Mouse (Mus musculus): ENCODE results near the gene Slc9a9. TPM values are rescaled to one million over a fixed set of nuclear protein-coding genes. Genes with fewer than 3 reads are reported as not detected.

Gene Slc9a9
- polyA plus RNA-seq, 1 experiment from 2014 or later: 1.2 TPM

GRCm38 (mm10) chr9:95189218-95189605 lies 519.5 kb downstream of the Slc9a9 start:
- Histone ChIP-seq H3K4me1 (ENCODE audit: control insufficient read depth, insufficient read depth, low read length) (peaks cover 4% of the 10 kb centered on the region; the same call in 1 of the 2 replicates), H3K9me3 (ENCODE audit: control insufficient read depth, low read length) (no peaks in the 10 kb centered on the region), H3K27me3 (ENCODE audit: control insufficient read depth, insufficient read depth, low read length) (no peaks in the 10 kb centered on the region), H3K27ac (replicated peaks; ENCODE audit: low read depth, low read length) (no peak overlapping the region), H3K4me3 (ENCODE audit: low read depth, low read length) (no peak overlapping the region), H3K36me3 (ENCODE audit: control insufficient read depth, insufficient read depth, low read length) (no peaks in the 10 kb centered on the region), H3K9ac (ENCODE audit: low read length) (no peak overlapping the region), H3K4me2 (ENCODE audit: low read depth, severe bottlenecking) (no peak overlapping the region)
- ATAC-seq (ENCODE audit: insufficient number of reproducible peaks, low FRiP score, low TSS enrichment, low read depth) (no peak), DNase-seq (ENCODE audit: low spot score) (no peak)
- 85% methylated on average over 4 of the region's 4 CpGs for WGBS

- H3K9me3 ChIP-seq (ENCODE audit: control insufficient read depth, low read length): no peaks in the 10 kb centered on the region
- no peaks in the 10 kb centered on the region for H3K27me3 ChIP-seq (ENCODE audit: control insufficient read depth, insufficient read depth, low read length)
- H3K4me2 ChIP-seq (ENCODE audit: low read depth, severe bottlenecking): no peak overlapping the region
- H3K9ac ChIP-seq (ENCODE audit: low read length): no peak overlapping the region
- DNase-seq (ENCODE audit: low spot score) (no peak), ATAC-seq (ENCODE audit: insufficient number of reproducible peaks, low FRiP score, low TSS enrichment, low read depth) (no peak)
- no peaks in the 10 kb centered on the region for H3K4me1 ChIP-seq (ENCODE audit: control insufficient read depth, insufficient read depth, low read length)
- H3K27ac ChIP-seq (replicated peaks; ENCODE audit: low read depth, low read length): no peak overlapping the region
- WGBS: 64% methylated on average over 6 of the region's 6 CpGs
- H3K4me3 ChIP-seq (ENCODE audit: low read depth, low read length): no peak overlapping the region
- H3K36me3 ChIP-seq (ENCODE audit: control insufficient read depth, insufficient read depth, low read length): no peaks in the 10 kb centered on the region
These were observed 521.7 kb downstream of the Slc9a9 start for GRCm38 (mm10) chr9:95191442-95191841.

- Histone ChIP-seq H3K9me3 (ENCODE audit: control insufficient read depth, low read length) (no peaks in the 10 kb centered on the region), H3K27ac (replicated peaks; ENCODE audit: low read depth, low read length) (no peak overlapping the region), H3K27me3 (ENCODE audit: control insufficient read depth, insufficient read depth, low read length) (no peaks in the 10 kb centered on the region), H3K9ac (ENCODE audit: low read length) (no peak overlapping the region), H3K4me3 (ENCODE audit: low read depth, low read length) (no peak overlapping the region), H3K36me3 (ENCODE audit: control insufficient read depth, insufficient read depth, low read length) (no peaks in the 10 kb centered on the region), H3K4me1 (ENCODE audit: control insufficient read depth, insufficient read depth, low read length) (no peaks in the 10 kb centered on the region), H3K4me2 (ENCODE audit: low read depth, severe bottlenecking) (no peak overlapping the region)
- no peak for DNase-seq (ENCODE audit: low spot score)
- ATAC-seq (ENCODE audit: insufficient number of reproducible peaks, low FRiP score, low TSS enrichment, low read depth): no peak
- 80% methylated on average over 8 of the region's 8 CpGs for WGBS
These were observed 523.3 kb downstream of the Slc9a9 start for GRCm38 (mm10) chr9:95192901-95193532.

DNA sequence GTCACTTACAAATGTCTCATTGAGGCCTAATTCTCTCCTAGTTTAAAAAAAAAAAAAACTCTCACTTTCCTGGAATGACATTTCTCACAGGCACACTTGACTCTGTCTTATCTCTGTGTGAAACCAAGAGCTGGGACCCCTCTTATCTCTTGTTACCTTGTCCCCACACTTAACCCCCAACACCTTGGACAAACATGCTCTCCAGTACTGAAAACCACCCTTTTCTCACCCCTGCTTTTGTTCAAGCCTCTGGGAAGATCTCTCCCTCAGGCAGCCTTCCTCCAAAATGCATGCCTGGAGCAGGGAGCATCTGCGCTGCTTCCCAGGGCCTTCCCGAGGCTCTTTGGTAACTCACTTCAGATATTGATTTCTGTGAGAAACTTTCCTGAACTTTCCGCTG lies 524.0 kb downstream of the Slc9a9 start:
- WGBS: 90% methylated on average over 3 of the region's 3 CpGs
- ATAC-seq (ENCODE audit: insufficient number of reproducible peaks, low FRiP score, low TSS enrichment, low read depth): no peak
- no peaks in the 10 kb centered on the region for H3K36me3 ChIP-seq (ENCODE audit: control insufficient read depth, insufficient read depth, low read length)
- H3K4me1 ChIP-seq (ENCODE audit: control insufficient read depth, insufficient read depth, low read length): no peaks in the 10 kb centered on the region
- no peak overlapping the region for H3K4me2 ChIP-seq (ENCODE audit: low read depth, severe bottlenecking)
- no peak overlapping the region for H3K9ac ChIP-seq (ENCODE audit: low read length)
- H3K27me3 ChIP-seq (ENCODE audit: control insufficient read depth, insufficient read depth, low read length): no peaks in the 10 kb centered on the region
- H3K4me3 ChIP-seq (ENCODE audit: low read depth, low read length): no peak overlapping the region
- H3K9me3 ChIP-seq (ENCODE audit: control insufficient read depth, low read length): no peaks in the 10 kb centered on the region
- no peak overlapping the region for H3K27ac ChIP-seq (replicated peaks; ENCODE audit: low read depth, low read length)
- no peak for DNase-seq (ENCODE audit: low spot score)

DNA sequence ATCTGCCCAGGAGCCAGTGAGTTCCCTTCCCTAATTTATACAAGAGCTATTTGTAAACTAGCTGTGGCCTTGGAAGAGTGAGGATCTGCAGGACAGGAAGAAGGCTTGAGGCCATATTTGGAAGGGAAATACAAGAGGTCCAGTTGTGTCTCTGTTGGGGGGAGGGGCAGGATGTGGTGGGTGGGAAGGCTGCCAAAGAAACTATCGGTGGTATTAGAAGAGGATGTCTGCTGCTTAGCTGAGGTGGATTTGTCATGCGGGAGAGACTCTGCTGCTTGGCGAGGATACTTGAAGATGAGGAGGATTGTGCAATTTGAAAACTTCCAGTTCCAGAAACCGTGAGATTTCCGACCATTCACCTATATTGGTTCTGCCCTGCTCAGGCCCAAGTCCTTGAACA lies 524.4 kb downstream of the Slc9a9 start:
- ATAC-seq (ENCODE audit: insufficient number of reproducible peaks, low FRiP score, low TSS enrichment, low read depth): no peak
- Histone ChIP-seq H3K4me3 (ENCODE audit: low read depth, low read length) (no peak overlapping the region), H3K9me3 (ENCODE audit: control insufficient read depth, low read length) (no peaks in the 10 kb centered on the region), H3K27me3 (ENCODE audit: control insufficient read depth, insufficient read depth, low read length) (no peaks in the 10 kb centered on the region), H3K36me3 (ENCODE audit: control insufficient read depth, insufficient read depth, low read length) (no peaks in the 10 kb centered on the region), H3K4me2 (ENCODE audit: low read depth, severe bottlenecking) (no peak overlapping the region), H3K4me1 (ENCODE audit: control insufficient read depth, insufficient read depth, low read length) (no peaks in the 10 kb centered on the region), H3K27ac (replicated peaks; ENCODE audit: low read depth, low read length) (no peak overlapping the region), H3K9ac (ENCODE audit: low read length) (no peak overlapping the region)
- 84% methylated on average over 5 of the region's 5 CpGs for WGBS
- DNase-seq (ENCODE audit: low spot score): no peak

- 91% methylated on average over 7 of the region's 7 CpGs for WGBS
- ATAC-seq (ENCODE audit: insufficient number of reproducible peaks, low FRiP score, low TSS enrichment, low read depth): no peak
- DNase-seq (ENCODE audit: low spot score): no peak
- H3K9ac ChIP-seq (ENCODE audit: low read length): no peak overlapping the region
- H3K27me3 ChIP-seq (ENCODE audit: control insufficient read depth, insufficient read depth, low read length): no peaks in the 10 kb centered on the region
- H3K27ac ChIP-seq (replicated peaks; ENCODE audit: low read depth, low read length): no peak overlapping the region
- H3K36me3 ChIP-seq (ENCODE audit: control insufficient read depth, insufficient read depth, low read length): no peaks in the 10 kb centered on the region
- H3K4me3 ChIP-seq (ENCODE audit: low read depth, low read length): no peak overlapping the region
- no peaks in the 10 kb centered on the region for H3K9me3 ChIP-seq (ENCODE audit: control insufficient read depth, low read length)
- no peaks in the 10 kb centered on the region for H3K4me1 ChIP-seq (ENCODE audit: control insufficient read depth, insufficient read depth, low read length)
- H3K4me2 ChIP-seq (ENCODE audit: low read depth, severe bottlenecking): no peak overlapping the region
These were observed 538.0 kb downstream of the Slc9a9 start for GRCm38 (mm10) chr9:95207661-95208060.

GRCm38 (mm10) chr9:95208681-95209080 lies 539.0 kb downstream of the Slc9a9 start:
- 92% methylated on average over 4 of the region's 4 CpGs for WGBS
- no peak overlapping the region for H3K4me3 ChIP-seq (ENCODE audit: low read depth, low read length)
- ATAC-seq (ENCODE audit: insufficient number of reproducible peaks, low FRiP score, low TSS enrichment, low read depth): no peak

GRCm38 (mm10) chr9:95220009-95220408 lies 550.3 kb downstream of the Slc9a9 start:
- H3K4me1 ChIP-seq (ENCODE audit: control insufficient read depth, insufficient read depth, low read length): no peaks in the 10 kb centered on the region
- 74% methylated on average over 3 of the region's 3 CpGs for WGBS

More at GRCm38 (mm10) chr9:95208681-95209080, 539.0 kb downstream of the Slc9a9 start:
- no peaks in the 10 kb centered on the region for H3K9me3 ChIP-seq (ENCODE audit: control insufficient read depth, low read length)
- H3K9ac ChIP-seq (ENCODE audit: low read length): no peak overlapping the region
- no peaks in the 10 kb centered on the region for H3K36me3 ChIP-seq (ENCODE audit: control insufficient read depth, insufficient read depth, low read length)
- no peak for DNase-seq (ENCODE audit: low spot score)
- no peak overlapping the region for H3K4me2 ChIP-seq (ENCODE audit: low read depth, severe bottlenecking)
- no peak overlapping the region for H3K27ac ChIP-seq (replicated peaks; ENCODE audit: low read depth, low read length)
- no peaks in the 10 kb centered on the region for H3K4me1 ChIP-seq (ENCODE audit: control insufficient read depth, insufficient read depth, low read length)
- no peaks in the 10 kb centered on the region for H3K27me3 ChIP-seq (ENCODE audit: control insufficient read depth, insufficient read depth, low read length)

DNA sequence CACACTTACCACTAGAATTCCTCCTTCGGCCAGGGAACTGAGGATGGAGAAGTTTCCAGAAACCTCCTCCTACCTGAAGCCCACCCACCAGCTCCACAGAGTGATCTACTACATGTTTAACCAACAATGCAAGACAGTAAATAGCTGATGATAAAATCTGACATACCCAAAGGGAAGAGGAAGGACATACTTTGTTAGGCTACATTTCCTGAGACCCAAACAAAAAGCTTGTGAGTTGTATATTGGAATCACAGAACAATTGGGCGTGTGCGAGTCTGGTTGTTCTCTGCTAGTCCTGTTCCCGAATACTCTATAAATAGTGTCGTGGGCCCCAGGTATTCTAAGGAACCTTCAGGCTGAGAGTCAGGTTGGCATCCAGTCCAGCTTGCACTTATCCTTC lies 551.6 kb downstream of the Slc9a9 start:
- DNase-seq (ENCODE audit: low spot score): no peak
- Histone ChIP-seq H3K27ac (replicated peaks; ENCODE audit: low read depth, low read length) (no peak overlapping the region), H3K36me3 (ENCODE audit: control insufficient read depth, insufficient read depth, low read length) (no peaks in the 10 kb centered on the region), H3K4me1 (ENCODE audit: control insufficient read depth, insufficient read depth, low read length) (no peaks in the 10 kb centered on the region), H3K4me3 (ENCODE audit: low read depth, low read length) (no peak overlapping the region), H3K4me2 (ENCODE audit: low read depth, severe bottlenecking) (no peak overlapping the region), H3K27me3 (ENCODE audit: control insufficient read depth, insufficient read depth, low read length) (no peaks in the 10 kb centered on the region), H3K9me3 (ENCODE audit: control insufficient read depth, low read length) (no peaks in the 10 kb centered on the region), H3K9ac (ENCODE audit: low read length) (no peak overlapping the region)
- whole genome bisulfite sequencing: 82% methylated on average over 5 of the region's 5 CpGs
- no peak for ATAC-seq (ENCODE audit: insufficient number of reproducible peaks, low FRiP score, low TSS enrichment, low read depth)

More at GRCm38 (mm10) chr9:95220009-95220408, 550.3 kb downstream of the Slc9a9 start:
- ATAC-seq (ENCODE audit: insufficient number of reproducible peaks, low FRiP score, low TSS enrichment, low read depth) (no peak), DNase-seq (ENCODE audit: low spot score) (no peak)
- Histone ChIP-seq H3K9me3 (ENCODE audit: control insufficient read depth, low read length) (no peaks in the 10 kb centered on the region), H3K4me3 (ENCODE audit: low read depth, low read length) (no peak overlapping the region), H3K27me3 (ENCODE audit: control insufficient read depth, insufficient read depth, low read length) (no peaks in the 10 kb centered on the region), H3K9ac (ENCODE audit: low read length) (no peak overlapping the region), H3K4me2 (ENCODE audit: low read depth, severe bottlenecking) (no peak overlapping the region), H3K36me3 (ENCODE audit: control insufficient read depth, insufficient read depth, low read length) (no peaks in the 10 kb centered on the region), H3K27ac (replicated peaks; ENCODE audit: low read depth, low read length) (no peak overlapping the region)
